In the genomic region with DNA sequence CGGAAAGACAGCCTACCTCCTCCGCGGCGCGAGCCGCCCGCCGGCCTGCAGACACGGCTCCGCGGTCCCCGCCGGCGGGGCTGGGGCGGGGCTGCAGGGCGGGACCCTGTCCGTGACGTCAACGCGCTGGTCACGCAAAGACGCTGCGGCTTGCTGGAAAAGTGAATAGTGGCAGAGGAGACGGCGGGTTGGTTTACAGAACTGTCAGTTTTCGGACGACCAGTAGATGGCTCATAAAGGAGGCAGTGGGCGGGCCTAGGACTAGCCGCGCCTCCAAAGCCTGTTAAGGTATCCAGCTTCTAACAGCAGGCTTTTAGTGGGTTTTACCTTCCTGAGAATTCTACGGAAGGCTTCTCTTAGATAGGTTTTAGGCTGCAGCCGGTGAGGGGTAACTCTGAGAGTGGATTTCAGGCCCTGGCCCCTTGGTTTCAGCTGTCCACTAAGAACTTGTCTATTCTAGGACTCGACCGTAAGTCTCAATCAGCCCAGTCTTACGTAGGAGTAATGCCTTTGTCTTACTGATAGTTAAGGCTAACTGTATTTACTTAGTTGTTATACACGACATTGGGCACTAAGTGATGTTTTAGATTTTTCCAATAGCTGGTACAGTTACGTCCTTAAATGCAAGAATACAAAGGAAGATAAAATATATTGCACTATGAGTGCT, we compare ENCODE assay signal across 8 mouse cellular contexts. TPM values are rescaled to one million over a fixed set of nuclear protein-coding genes. Genes with fewer than 3 reads are reported as not detected.
DNase-seq lines count a peak whose midpoint lies in the region; ATAC-seq and TF ChIP-seq lines count a peak whose summit lies in the region.

Gene Stard3nl, minus strand, starts transcription at position 108 of the 667 bp plus-strand sequence.

- no peaks in the 10 kb centered on the region for H3K27me3 ChIP-seq in hindbrain, embryonic 10.5 days (ENCODE audit: insufficient read depth, poor library complexity, severe bottlenecking)
- H3K27me3 ChIP-seq in lung, postnatal 0 days (replicated peaks; ENCODE audit: insufficient read depth, low read length), result no peaks in the 10 kb centered on the region

- H3K27ac ChIP-seq in hindbrain, embryonic 10.5 days, result peak within 1 kb of the TSS; percentile 97
- H3K27ac ChIP-seq in lung, postnatal 0 days (ENCODE audit: low read length), result peak within 1 kb of the TSS; percentile 92

- no peaks in the 10 kb centered on the region for H3K9me3 ChIP-seq in hindbrain, embryonic 10.5 days
- H3K9me3 ChIP-seq in lung, postnatal 0 days (ENCODE audit: low read length), result no peaks in the 10 kb centered on the region

- H3K4me2 ChIP-seq in lung, postnatal 0 days (replicated peaks; ENCODE audit: low read depth, low read length), result peak within 1 kb of the TSS; percentile 70

- DNase-seq in MN1 (ENCODE audit: low spot score), result peak; percentile 96
- peak; percentile 100 for DNase-seq in cerebellum, adult 9-10 months
- peak; percentile 96 for DNase-seq in hindbrain, embryonic 10.5 days (ENCODE audit: low spot score)
- peak; percentile 99 for DNase-seq in layer of hippocampus, adult 9-11 months
- peak; percentile 99 for DNase-seq in lung, postnatal 0 days (ENCODE audit: low spot score)
- peak; percentile 97 for DNase-seq in ovary, postnatal 14 days (ENCODE audit: low spot score)
- peak; percentile 99 for DNase-seq in thymus, postnatal 14 days

- TF ChIP-seq CTCF in lung, postnatal 0 days (IDR thresholded peaks at IDR 0.05), result no peak

- WGBS in hindbrain, embryonic 10.5 days, result 1% methylated on average over 37 of the region's 37 CpGs
- WGBS in lung, postnatal 0 days, result under 1% methylated on average over 35 of the region's 37 CpGs

- H3K9ac ChIP-seq in lung, postnatal 0 days (replicated peaks; ENCODE audit: low read depth), result peak within 1 kb of the TSS; percentile 95

- H3K36me3 ChIP-seq in hindbrain, embryonic 10.5 days, result no peaks in the 10 kb centered on the region
- H3K36me3 ChIP-seq in lung, postnatal 0 days (ENCODE audit: insufficient read depth, low read length), result no peaks in the 10 kb centered on the region

- TF ChIP-seq EP300 in lung, postnatal 0 days (IDR thresholded peaks at IDR 0.05), result no peak

- H3K4me1 ChIP-seq in hindbrain, embryonic 10.5 days (replicated peaks), result peaks cover 19% of the 10 kb centered on the region; the same call in 1 of the 2 replicates
- peaks cover 14% of the 10 kb centered on the region; the same call in 1 of the 2 replicates for H3K4me1 ChIP-seq in lung, postnatal 0 days (ENCODE audit: insufficient read depth, low read depth, low read length)

- H3K4me3 ChIP-seq in hindbrain, embryonic 10.5 days, result peak within 1 kb of the TSS; percentile 95
- H3K4me3 ChIP-seq in lung, postnatal 0 days (ENCODE audit: low read depth, low read length), result peak within 1 kb of the TSS; percentile 95

- peak; percentile 97 for ATAC-seq in frontal cortex, adult (ENCODE audit: low TSS enrichment)
- ATAC-seq in lung, postnatal 0 days, result peak; percentile 98

RNA-seq across cellular contexts. Expression of gene Stard3nl, which starts in this region (rescaled TPM):
- polyA plus RNA-seq in hindbrain, embryonic 10.5 days (2016; fragmentation: Nextera tagmentation; extraction: Ambion mirVana), result 111 and 128 TPM in 2 replicates
- polyA plus RNA-seq in lung, postnatal 0 days (2015; fragmentation: Nextera tagmentation; extraction: Ambion mirVana), result 151 and 159 TPM in 2 replicates

Comparison
In these comparisons a context has a peak if more than half of its experiments do, and no peak if none do; other contexts are left out.
1. Peak in every context shown above with its lines: DNase-seq, ATAC-seq, H3K4me3 ChIP-seq and H3K27ac ChIP-seq.